Mouse (Mus musculus): Measurements from ENCODE around the gene Rnf212.

The Rnf212 gene

GRCm38 (mm10) chr5:108713691-108714090, 61.1 kb downstream of the Rnf212 start:
- DNase-seq (ENCODE audit: low read depth in 2 of 2, low spot score in 2 of 2), result no peak

- DNase-seq (ENCODE audit: low read depth in 2 of 2, low spot score in 2 of 2), result no peak
Observed at GRCm38 (mm10) chr5:108713096-108713495, 61.7 kb downstream of the Rnf212 start.

GRCm38 (mm10) chr5:108711968-108712367, 62.8 kb downstream of the Rnf212 start:
- no peak for DNase-seq (ENCODE audit: low read depth in 2 of 2, low spot score in 2 of 2)

GRCm38 (mm10) chr5:108708981-108709731, 65.6 kb downstream of the Rnf212 start:
- DNase-seq (ENCODE audit: low read depth in 2 of 2, low spot score in 2 of 2), result no peak

- no peak for DNase-seq (ENCODE audit: low read depth in 2 of 2, low spot score in 2 of 2)
Observed at GRCm38 (mm10) chr5:108708419-108708818, 66.4 kb downstream of the Rnf212 start.

GRCm38 (mm10) chr5:108707758-108708157, 67.0 kb downstream of the Rnf212 start:
- no peak for DNase-seq (ENCODE audit: low read depth in 2 of 2, low spot score in 2 of 2)

GRCm38 (mm10) chr5:108703754-108704626, 70.8 kb downstream of the Rnf212 start:
- DNase-seq (ENCODE audit: low read depth in 2 of 2, low spot score in 2 of 2), result no peak

GRCm38 (mm10) chr5:108701341-108702021, 73.3 kb downstream of the Rnf212 start:
- no peak for DNase-seq (ENCODE audit: low read depth in 2 of 2, low spot score in 2 of 2)

GRCm38 (mm10) chr5:108700346-108700745, 74.4 kb downstream of the Rnf212 start:
- no peak for DNase-seq (ENCODE audit: low read depth in 2 of 2, low spot score in 2 of 2)

GRCm38 (mm10) chr5:108697341-108697753, 77.4 kb downstream of the Rnf212 start:
- no peak for DNase-seq (ENCODE audit: low read depth in 2 of 2, low spot score in 2 of 2)

- no peak for DNase-seq (ENCODE audit: low read depth in 2 of 2, low spot score in 2 of 2)
Observed at GRCm38 (mm10) chr5:108696542-108696941, 78.2 kb downstream of the Rnf212 start.

- DNase-seq (ENCODE audit: low read depth in 2 of 2, low spot score in 2 of 2), result no peak
Observed at GRCm38 (mm10) chr5:108695861-108696260, 78.9 kb downstream of the Rnf212 start.

- peak in 1 of 2 experiments; percentile 31 for DNase-seq (ENCODE audit: low read depth in 2 of 2, low spot score in 2 of 2)
Observed at GRCm38 (mm10) chr5:108694352-108695261, 80.2 kb downstream of the Rnf212 start.

- DNase-seq (ENCODE audit: low read depth in 2 of 2, low spot score in 2 of 2), result peak; percentile 70 to 77
Observed at GRCm38 (mm10) chr5:108693872-108694288, 80.9 kb downstream of the Rnf212 start.

GRCm38 (mm10) chr5:108692271-108692670, 82.5 kb downstream of the Rnf212 start, which contains the start of gene Fgfrl1:
Gene Fgfrl1, plus strand, starts transcription at chr5:108692382.
- DNase-seq (ENCODE audit: low read depth in 2 of 2, low spot score in 2 of 2), result peak; percentile 56 to 70

- DNase-seq (ENCODE audit: low read depth in 2 of 2, low spot score in 2 of 2), result no peak
Observed at GRCm38 (mm10) chr5:108691152-108691551, 83.6 kb downstream of the Rnf212 start.

- DNase-seq (ENCODE audit: low read depth in 2 of 2, low spot score in 2 of 2), result no peak
Observed at GRCm38 (mm10) chr5:108689091-108689490, 85.7 kb downstream of the Rnf212 start.

- DNase-seq (ENCODE audit: low read depth in 2 of 2, low spot score in 2 of 2), result no peak
Observed at GRCm38 (mm10) chr5:108680871-108681270, 93.9 kb downstream of the Rnf212 start.

GRCm38 (mm10) chr5:108679909-108680308, 94.9 kb downstream of the Rnf212 start:
- no peak for DNase-seq (ENCODE audit: low read depth in 2 of 2, low spot score in 2 of 2)

Measured in CD8-positive naive resting alpha-beta T cell, adult 2 months (primary cell).